Mouse (Mus musculus) kidney, embryonic 16.5 days (tissue): ENCODE data around the gene Tead4. TPM values are rescaled to one million over a fixed set of nuclear protein-coding genes. Genes with fewer than 3 reads are reported as not detected.

Experiments used
- ATAC-seq: fragments of 200-750 bp; cut with Nextera tagmentation; 2 replicates; pipeline ENCODE4 v1.8.0; 2017; ENCODE audit warnings: moderate TSS enrichment; ENCODE audit not compliant: low FRiP score, low TSS enrichment
- H3K27ac ChIP-seq: fragments of 300-500 bp; sonication (generic); 2 replicates; pipeline ENCODE4 v1.5.1; 2014; ENCODE audit warnings: low read length
- H3K27me3 ChIP-seq: fragments of 300-500 bp; sonication (generic); 2 replicates; pipeline ENCODE4 v1.6.1; 2014; ENCODE audit warnings: low read length, control low read depth, mixed read lengths; ENCODE audit not compliant: insufficient read depth
- H3K36me3 ChIP-seq: fragments of 300-500 bp; sonication (generic); 2 replicates; pipeline ENCODE4 v1.6.1; 2014; ENCODE audit warnings: low read length, control low read depth, mixed read lengths; ENCODE audit not compliant: insufficient read depth
- H3K4me1 ChIP-seq: fragments of 300-500 bp; sonication (generic); 2 replicates; pipeline ENCODE4 v1.6.1; 2014; ENCODE audit warnings: low read length, control low read depth, mixed read lengths; ENCODE audit not compliant: insufficient read depth
- H3K4me2 ChIP-seq: fragments of 300-500 bp; sonication (generic); replicated peaks from 2 replicates; pipeline ENCODE4 v1.6.1; 2014; ENCODE audit warnings: low read depth, low read length
- H3K4me3 ChIP-seq: fragments of 300-500 bp; sonication (generic); 2 replicates; pipeline ENCODE4 v1.5.1; 2014; ENCODE audit warnings: mild to moderate bottlenecking, low read length
- H3K9ac ChIP-seq: fragments of 300-500 bp; sonication (generic); replicated peaks from 2 replicates; pipeline ENCODE4 v1.6.1; 2014; ENCODE audit warnings: low read length
- H3K9me3 ChIP-seq: fragments of 300-500 bp; sonication (generic); 2 replicates; pipeline ENCODE4 v1.6.1; 2016; ENCODE audit warnings: low read length, control low read depth
- WGBS: fragments of 180-500 bp; shearing (Covaris S2); extraction: QIAGEN DNeasy Blood & Tissue Kit; methylation state at CpG from one replicate; pipeline ENCODE4 v1.1.7; 2014; 5-methylcytosine and 5-hydroxymethylcytosine counted together
- polyA plus RNA-seq: library from polyadenylated mRNA; unstranded; fragments of >200 nt; fragmentation: Nextera tagmentation; extraction: Ambion mirVana; gene quantifications from 2 replicates; pipeline ENCODE4 v1.2.1, GENCODE M21; 2015

Gene Tead4
- polyA plus RNA-seq: 3.0 and 3.3 TPM in 2 replicates

- H3K4me3 ChIP-seq: peak within 1 kb of the TSS; percentile 63
- H3K27me3 ChIP-seq: peaks cover 15% of the 10 kb centered on the region
- peaks cover 35% of the 10 kb centered on the region for H3K4me1 ChIP-seq
- H3K36me3 ChIP-seq: no peaks in the 10 kb centered on the region
- H3K9ac ChIP-seq: peak within 1 kb of the TSS; percentile 68
- ATAC-seq: peak; percentile 92
- H3K4me2 ChIP-seq: peak within 1 kb of the TSS; percentile 93
- peak within 1 kb of the TSS; percentile 47 for H3K27ac ChIP-seq
- H3K9me3 ChIP-seq: peaks cover 5% of the 10 kb centered on the region; the same call in 1 of the 2 replicates
- under 1% methylated on average over 75 of the region's 81 CpGs for WGBS
These were observed at the start of gene Tead4 for GRCm38 (mm10) chr6:128300134-128301001. TSS of gene Tead4 (minus strand) at chr6:128300823.

- H3K9ac ChIP-seq: 0 out of 2 replicates have a peak overlapping the region, but pooled peaks have one; percentile 6
- H3K9me3 ChIP-seq: no peaks in the 10 kb centered on the region
- H3K4me2 ChIP-seq: no peak overlapping the region
- H3K4me3 ChIP-seq: no peak overlapping the region
- peak overlapping the region; percentile 35; the same call in 1 of the 2 replicates for H3K27ac ChIP-seq
- no peaks in the 10 kb centered on the region for H3K27me3 ChIP-seq
- peaks cover 6% of the 10 kb centered on the region for H3K36me3 ChIP-seq
- no peak for ATAC-seq
- peaks cover 11% of the 10 kb centered on the region for H3K4me1 ChIP-seq
- 46% methylated on average over 7 of the region's 7 CpGs for WGBS
These were observed 49.1 kb upstream of the Tead4 start for GRCm38 (mm10) chr6:128349711-128350110.

- peak overlapping the region; percentile 2; the same call in 1 of the 2 replicates for H3K27ac ChIP-seq
- no peaks in the 10 kb centered on the region for H3K9me3 ChIP-seq
- no peak overlapping the region for H3K4me3 ChIP-seq
- WGBS: 78% methylated on average over 6 of the region's 6 CpGs
- H3K27me3 ChIP-seq: no peaks in the 10 kb centered on the region
- no peak overlapping the region for H3K4me2 ChIP-seq
- 0 out of 2 replicates have a peak, but pooled peaks cover 5% of the 10 kb centered on the region for H3K4me1 ChIP-seq
- peaks cover 13% of the 10 kb centered on the region for H3K36me3 ChIP-seq
- ATAC-seq: no peak
- no peak overlapping the region for H3K9ac ChIP-seq
These were observed 46.2 kb upstream of the Tead4 start for GRCm38 (mm10) chr6:128346782-128347181.

- 85% methylated on average over 10 of the region's 10 CpGs for WGBS
- no peak for ATAC-seq
- H3K4me3 ChIP-seq: no peak overlapping the region
These were observed 45.0 kb upstream of the Tead4 start for GRCm38 (mm10) chr6:128345623-128346022.

GRCm38 (mm10) chr6:128341956-128342723, 41.5 kb upstream of the Tead4 start:
- H3K9me3 ChIP-seq: no peaks in the 10 kb centered on the region
- H3K9ac ChIP-seq: no peak overlapping the region
- H3K4me1 ChIP-seq: peaks cover 20% of the 10 kb centered on the region
- no peaks in the 10 kb centered on the region for H3K27me3 ChIP-seq
- no peak overlapping the region for H3K4me2 ChIP-seq
- 86% methylated on average over 11 of the region's 11 CpGs for WGBS
- no peak overlapping the region for H3K4me3 ChIP-seq
- H3K36me3 ChIP-seq: peaks cover 7% of the 10 kb centered on the region; the same call in 1 of the 2 replicates
- H3K27ac ChIP-seq: peak overlapping the region; percentile 51; the same call in 1 of the 2 replicates
- ATAC-seq: peak; percentile 40; the same call in 1 of the 2 replicates

More at GRCm38 (mm10) chr6:128345623-128346022, 45.0 kb upstream of the Tead4 start:
- no peak overlapping the region for H3K27ac ChIP-seq
- H3K36me3 ChIP-seq: peaks cover 9% of the 10 kb centered on the region
- no peak overlapping the region for H3K9ac ChIP-seq
- H3K4me2 ChIP-seq: no peak overlapping the region
- no peaks in the 10 kb centered on the region for H3K27me3 ChIP-seq
- H3K4me1 ChIP-seq: 0 out of 2 replicates have a peak, but pooled peaks cover 5% of the 10 kb centered on the region
- no peaks in the 10 kb centered on the region for H3K9me3 ChIP-seq

- Histone ChIP-seq H3K9ac (no peak overlapping the region), H3K36me3 (peaks cover 9% of the 10 kb centered on the region), H3K27me3 (no peaks in the 10 kb centered on the region), H3K9me3 (no peaks in the 10 kb centered on the region), H3K4me1 (peaks cover 28% of the 10 kb centered on the region), H3K27ac (peak overlapping the region; percentile 63; the same call in 1 of the 2 replicates), H3K4me2 (no peak overlapping the region), H3K4me3 (no peak overlapping the region)
- 28% methylated on average over 5 of the region's 5 CpGs for WGBS
- no peak for ATAC-seq
These were observed 38.3 kb upstream of the Tead4 start for GRCm38 (mm10) chr6:128338876-128339275.

- H3K4me3 ChIP-seq: no peak overlapping the region
- H3K36me3 ChIP-seq: peaks cover 21% of the 10 kb centered on the region
- H3K9ac ChIP-seq: no peak overlapping the region
- peak overlapping the region; percentile 65 for H3K27ac ChIP-seq
- WGBS: 68% methylated on average over 7 of the region's 7 CpGs
- no peaks in the 10 kb centered on the region for H3K9me3 ChIP-seq
- H3K4me2 ChIP-seq: no peak overlapping the region
- ATAC-seq: peak; percentile 64
- H3K4me1 ChIP-seq: peaks cover 26% of the 10 kb centered on the region
- H3K27me3 ChIP-seq: no peaks in the 10 kb centered on the region
These were observed 36.8 kb upstream of the Tead4 start for GRCm38 (mm10) chr6:128337467-128337866.

GRCm38 (mm10) chr6:128334397-128335124, 33.9 kb upstream of the Tead4 start:
- 0 out of 2 replicates have a peak overlapping the region, but pooled peaks have one; percentile 11 for H3K9ac ChIP-seq
- H3K27me3 ChIP-seq: no peaks in the 10 kb centered on the region
- peaks cover 19% of the 10 kb centered on the region for H3K4me1 ChIP-seq
- H3K9me3 ChIP-seq: peaks cover 10% of the 10 kb centered on the region
- no peak for ATAC-seq
- H3K4me3 ChIP-seq: no peak overlapping the region
- 29% methylated on average over 12 of the region's 12 CpGs for WGBS
- no peak overlapping the region for H3K4me2 ChIP-seq
- H3K27ac ChIP-seq: no peak overlapping the region
- peaks cover 35% of the 10 kb centered on the region for H3K36me3 ChIP-seq

GRCm38 (mm10) chr6:128318317-128318716, 17.7 kb upstream of the Tead4 start:
- no peaks in the 10 kb centered on the region for H3K27me3 ChIP-seq
- no peaks in the 10 kb centered on the region for H3K9me3 ChIP-seq
- H3K36me3 ChIP-seq: peaks cover 22% of the 10 kb centered on the region
- H3K4me1 ChIP-seq: no peaks in the 10 kb centered on the region
- ATAC-seq: 0 out of 2 replicates have a peak, but pooled peaks have one; percentile 37
- 6% methylated on average over 4 of the region's 4 CpGs for WGBS
- H3K4me2 ChIP-seq: no peak overlapping the region
- no peak overlapping the region for H3K4me3 ChIP-seq
- no peak overlapping the region for H3K9ac ChIP-seq
- H3K27ac ChIP-seq: no peak overlapping the region
